Mouse (Mus musculus) forelimb bud, embryonic 11.5 days (tissue): ENCODE measurements around the gene Bace2.

ENCODE experiments used
- DNase-seq: peaks from one replicate; pipeline ENCODE4 v3.0.0-alpha.2; 2012; ENCODE audit warnings: low read depth, low spot score

Gene Bace2

GRCm38 (mm10) chr16:97467472-97467871 lies 110.9 kb downstream of the Bace2 start:
- no peak for DNase-seq

- DNase-seq: no peak
Observed at GRCm38 (mm10) chr16:97467993-97468791, 111.7 kb downstream of the Bace2 start.

DNA sequence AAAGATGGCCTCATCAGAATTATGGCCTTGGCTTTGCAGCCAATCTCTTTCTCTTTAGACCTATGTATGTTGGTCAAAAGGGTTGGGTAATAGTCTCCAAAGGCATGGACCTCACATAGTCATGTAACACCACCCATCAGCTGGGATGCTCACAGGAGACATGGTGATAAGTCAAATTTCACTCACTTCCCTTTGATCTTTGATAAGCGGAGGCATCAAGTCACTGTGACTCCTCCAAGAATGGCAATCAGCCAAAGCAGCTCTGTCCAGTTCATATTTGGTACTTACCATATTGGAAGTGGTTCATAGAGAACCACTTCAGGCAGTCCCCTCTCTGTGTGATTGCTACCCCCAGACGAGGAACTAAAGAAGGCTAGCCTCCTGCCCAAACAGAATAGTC lies 118.1 kb downstream of the Bace2 start:
- no peak for DNase-seq

GRCm38 (mm10) chr16:97475581-97475980 lies 119.0 kb downstream of the Bace2 start:
- no peak for DNase-seq

DNA sequence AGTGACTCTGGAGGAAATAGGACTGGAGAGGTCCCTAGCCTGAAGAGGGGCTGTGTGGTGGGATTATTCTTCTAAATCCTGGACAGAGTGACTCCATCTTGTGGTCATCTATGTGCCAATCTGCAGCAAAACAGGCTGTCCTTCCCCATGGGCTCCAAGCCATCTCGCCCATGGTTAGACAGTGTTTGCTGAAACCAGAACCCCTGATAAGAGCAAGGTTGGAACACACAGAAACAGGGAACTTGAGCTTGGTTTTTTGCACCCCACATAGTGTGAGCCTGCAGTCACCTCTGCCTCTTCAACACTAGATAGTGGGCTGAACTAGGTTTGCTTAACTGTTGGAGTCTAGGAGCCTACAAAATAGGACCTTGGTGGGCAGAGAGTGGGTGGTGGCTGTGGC lies 120.0 kb downstream of the Bace2 start:
- DNase-seq: no peak

DNA sequence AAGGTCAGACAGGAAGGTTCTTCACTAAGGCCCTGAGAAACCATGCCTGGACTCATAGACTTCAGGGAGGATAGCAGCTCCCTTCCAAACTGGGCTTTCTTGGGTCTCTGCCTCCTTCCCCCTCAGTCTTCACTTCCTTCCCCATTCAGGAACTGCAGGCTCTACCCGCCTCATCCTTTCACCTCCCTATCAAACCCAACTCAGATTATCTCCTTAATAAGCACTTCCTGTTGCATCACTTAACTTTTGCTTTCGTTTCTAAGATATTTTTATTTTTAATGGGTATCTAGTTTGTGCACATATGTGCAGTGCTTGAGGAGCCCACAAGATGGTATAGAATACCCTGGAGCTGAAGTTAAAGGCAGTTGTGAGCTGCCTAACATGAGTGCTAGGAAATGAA lies 122.1 kb downstream of the Bace2 start:
- no peak for DNase-seq

DNA sequence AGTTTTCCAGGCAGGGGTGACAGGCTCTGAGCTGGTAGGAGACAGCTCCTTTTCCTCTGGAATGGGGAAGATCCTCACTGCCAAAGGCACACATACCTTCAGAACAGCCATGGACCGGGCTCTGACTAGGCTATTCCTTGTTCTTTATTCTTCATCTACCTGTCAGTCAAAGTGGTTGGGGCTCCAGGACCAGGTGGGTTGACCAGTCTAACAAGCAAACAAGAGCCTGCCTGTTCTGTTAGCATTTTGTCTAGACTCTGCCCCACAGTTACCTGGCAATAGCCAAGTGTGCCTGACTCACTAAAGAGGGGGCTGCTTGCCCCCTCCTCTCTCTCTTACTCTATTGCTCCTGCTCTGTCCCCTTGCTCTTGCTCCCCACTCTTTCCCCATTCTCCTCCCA lies 135.8 kb downstream of the Bace2 start:
- DNase-seq: no peak
